Mouse (Mus musculus): ENCODE results near the gene Ogfr. TPM values are rescaled to one million over a fixed set of nuclear protein-coding genes. Genes with fewer than 3 reads are reported as not detected.

Gene Ogfr
- total RNA-seq, 2 experiments from 2014 or later = 20.3 to 24.5 TPM

DNA sequence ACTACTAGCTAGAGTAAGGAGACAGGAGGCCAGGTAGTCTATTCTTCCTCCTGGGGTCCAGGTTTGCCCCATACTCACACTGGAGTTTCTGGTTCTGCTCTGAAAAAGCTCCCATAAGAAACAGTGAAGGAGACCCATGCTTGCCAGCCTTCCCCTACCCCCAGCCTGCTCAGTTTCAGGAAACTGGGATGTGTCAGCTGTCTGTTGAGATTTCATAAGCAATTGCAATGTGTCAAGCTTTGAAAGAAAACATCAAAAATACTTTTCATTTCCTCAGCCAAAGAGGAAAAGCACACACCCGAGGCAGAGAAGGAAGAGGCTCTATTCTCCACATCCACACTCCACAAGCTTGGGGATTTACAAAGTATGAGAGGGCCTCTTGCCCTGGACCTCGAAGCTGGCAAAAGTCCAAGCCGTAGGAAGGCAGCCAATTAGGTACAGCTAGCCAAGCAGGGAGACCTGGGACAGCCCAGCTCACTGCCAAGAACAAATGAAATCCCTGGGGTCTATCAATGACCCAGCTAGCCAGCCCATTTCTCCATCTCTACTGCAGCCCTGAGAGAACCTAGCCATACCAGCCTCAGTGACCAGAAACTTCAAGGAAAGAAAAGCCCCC is 19.9 kb upstream of the Ogfr start:
- no peak for TF ChIP-seq CTCF (IDR thresholded peaks at IDR 0.05)
- intact Hi-C loops (cut with DNase I) = loop anchor here (5.0 kb wide), 1 partner anchor 178 kb away; no protein-coding TSS in a partner anchor
- peak; percentile 76 for DNase-seq

DNA sequence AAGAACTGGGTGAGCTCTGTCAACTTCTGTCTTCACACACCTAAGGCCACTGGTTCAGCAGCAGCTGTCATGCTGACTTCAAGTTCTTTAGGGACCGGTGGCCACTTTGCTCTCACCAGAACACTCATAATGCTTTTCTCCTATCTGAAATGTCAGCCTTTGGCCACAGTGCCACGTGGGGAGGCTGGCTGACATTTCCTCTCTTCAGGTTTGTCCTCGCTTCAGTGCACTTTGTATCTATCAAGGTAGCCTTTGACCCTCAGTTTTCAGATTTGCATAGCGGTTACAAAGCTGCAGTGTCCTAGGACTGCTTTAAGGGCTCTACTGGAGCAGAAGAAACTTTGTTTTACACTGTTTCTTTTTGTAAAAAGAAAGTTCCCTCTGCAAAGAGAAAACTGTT is 12.6 kb upstream of the Ogfr start:
- no peak overlapping the region for H3K4me3 ChIP-seq
- TF ChIP-seq CTCF (IDR thresholded peaks at IDR 0.05) = no peak
- intact Hi-C loops (cut with DNase I) = loop anchor here (10.0 kb wide), 1 partner anchor 222 kb away; no protein-coding TSS in a partner anchor

More for the DNA sequence above, 19.9 kb upstream of the Ogfr start:
- Histone ChIP-seq H3K4me3 (no peak overlapping the region), H3K27ac (no peak overlapping the region)

DNA sequence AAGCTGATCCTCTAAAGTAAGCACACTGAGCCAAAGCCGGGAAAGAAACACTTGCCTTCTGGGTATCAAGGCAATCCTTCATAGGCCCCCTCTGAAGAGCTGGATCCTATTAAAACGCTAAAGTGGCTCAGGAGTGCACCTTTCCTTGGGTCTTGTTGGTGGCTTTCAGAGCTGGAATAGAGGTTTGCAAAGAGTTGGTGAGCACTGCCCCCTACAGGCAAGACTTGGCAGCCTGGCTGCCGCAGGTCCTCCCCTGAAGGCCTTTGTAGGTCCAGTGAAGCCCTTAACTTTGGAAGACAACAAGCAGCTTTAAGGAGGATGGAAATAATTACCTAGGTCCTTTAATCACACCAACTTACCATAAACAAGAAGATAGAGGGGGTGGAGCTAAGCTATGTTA is 10.4 kb upstream of the Ogfr start:
- peak; percentile 95 for TF ChIP-seq CTCF (IDR thresholded peaks at IDR 0.05)
- H3K4me3 ChIP-seq = no peak overlapping the region
- H3K27ac ChIP-seq = no peak overlapping the region
- intact Hi-C loops (cut with DNase I) = loop anchor here (1.0 to 10.0 kb wide), 3 partner anchors 12 to 224 kb away; no protein-coding TSS in a partner anchor
- peak; percentile 77 for DNase-seq

More for the DNA sequence above, 12.6 kb upstream of the Ogfr start:
- no peak for DNase-seq
- no peak overlapping the region for H3K27ac ChIP-seq

DNA sequence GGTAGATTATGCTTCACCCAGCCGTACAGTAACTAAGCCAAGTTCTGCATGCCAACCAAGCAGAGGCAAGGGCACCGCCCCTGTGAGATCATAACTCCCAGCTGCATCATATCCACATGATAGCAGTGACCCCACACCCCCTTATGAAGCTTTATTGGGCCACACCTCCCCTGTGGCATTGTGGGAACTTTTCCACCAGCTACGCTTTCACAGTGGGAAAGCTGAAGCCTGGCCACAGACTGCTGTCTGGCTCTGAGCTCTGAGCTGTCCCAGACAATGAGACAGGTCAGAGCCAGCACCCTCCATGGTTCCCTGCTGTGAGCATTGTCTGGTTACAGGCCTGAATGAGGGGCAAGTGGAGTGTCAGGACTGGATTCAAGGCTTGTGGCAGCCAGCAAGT is 8.0 kb upstream of the Ogfr start, which contains the start of gene Mrgbp:
TSS of gene Mrgbp (plus strand) at position 303 of the 400 bp plus-strand sequence.
- no peak for DNase-seq
- TF ChIP-seq CTCF (IDR thresholded peaks at IDR 0.05) = no peak
- peak within 1 kb of the TSS; percentile 98; the same call in 1 of the 2 replicates for H3K27ac ChIP-seq
- intact Hi-C loops (cut with DNase I) = loop anchor here (5.0 to 10.0 kb wide), 2 partner anchors 166 to 306 kb away; partner anchors contain the start of gene Cables2
- H3K4me3 ChIP-seq = no peak within 1 kb of the TSS

DNA sequence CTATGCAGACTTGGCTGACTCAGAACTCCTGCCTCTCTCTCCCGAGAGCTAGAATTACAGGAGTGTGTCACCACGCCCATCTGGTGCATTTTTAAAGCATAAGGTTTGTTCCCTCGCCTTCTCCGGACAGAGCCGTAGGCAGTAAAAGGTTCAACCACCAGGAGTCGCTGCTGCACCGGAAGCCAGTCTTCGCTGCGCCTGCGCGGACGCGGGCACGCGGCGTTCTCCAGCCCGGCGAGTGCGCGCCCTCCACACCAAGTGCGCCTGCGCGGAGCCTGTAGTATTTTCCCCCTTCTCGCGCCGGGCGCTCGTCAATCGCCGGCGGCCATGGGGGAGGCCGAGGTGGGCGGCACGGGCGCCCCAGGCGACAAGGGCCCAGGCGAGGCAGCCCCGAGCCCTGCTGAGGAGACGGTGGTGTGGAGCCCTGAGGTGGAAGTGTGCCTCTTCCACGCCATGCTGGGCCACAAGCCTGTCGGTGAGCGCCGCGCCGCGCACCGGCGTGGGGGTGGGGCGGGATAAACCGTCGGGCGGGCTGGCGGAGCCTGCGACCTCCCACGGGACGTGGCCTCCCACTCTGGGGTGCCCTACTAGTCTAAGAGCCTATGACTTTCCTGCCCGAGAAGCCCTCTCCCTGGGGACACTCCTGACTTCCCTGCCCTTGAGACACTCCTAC is 6.4 kb upstream of the Ogfr start:
- DNase-seq = peak; percentile 98
- TF ChIP-seq CTCF (IDR thresholded peaks at IDR 0.05) = no peak; the same call in 1 of the 2 replicates
- Histone ChIP-seq H3K27ac (peak overlapping the region; percentile 98), H3K4me3 (peak overlapping the region; percentile 85)
- intact Hi-C loops (cut with DNase I) = loop anchor here (5.0 to 10.0 kb wide), 2 partner anchors 165 to 308 kb away; partner anchors contain the start of gene Cables2

DNA sequence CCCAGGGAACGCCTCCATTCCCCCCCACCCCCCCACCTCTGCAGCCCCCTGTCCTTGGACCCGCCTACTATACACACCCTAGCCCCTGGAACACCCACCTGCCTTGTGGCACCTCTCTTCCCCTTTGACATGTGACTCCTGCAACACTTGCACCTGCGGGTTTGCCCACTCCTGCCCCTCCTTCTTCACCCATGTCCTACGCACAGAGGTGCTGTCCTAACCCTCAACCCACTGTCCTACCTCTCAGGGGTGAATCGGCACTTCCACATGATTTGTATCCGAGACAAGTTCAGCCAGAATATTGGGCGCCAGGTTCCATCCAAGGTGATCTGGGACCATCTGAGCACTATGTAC is 5.9 kb upstream of the Ogfr start:
- Histone ChIP-seq H3K4me3 (peak overlapping the region; percentile 85), H3K27ac (peak overlapping the region; percentile 98)
- intact Hi-C loops (cut with DNase I) = loop anchor here (5.0 to 10.0 kb wide), 2 partner anchors 164 to 308 kb away; partner anchors contain the start of gene Cables2
- no peak for TF ChIP-seq CTCF (IDR thresholded peaks at IDR 0.05)
- no peak for DNase-seq

DNA sequence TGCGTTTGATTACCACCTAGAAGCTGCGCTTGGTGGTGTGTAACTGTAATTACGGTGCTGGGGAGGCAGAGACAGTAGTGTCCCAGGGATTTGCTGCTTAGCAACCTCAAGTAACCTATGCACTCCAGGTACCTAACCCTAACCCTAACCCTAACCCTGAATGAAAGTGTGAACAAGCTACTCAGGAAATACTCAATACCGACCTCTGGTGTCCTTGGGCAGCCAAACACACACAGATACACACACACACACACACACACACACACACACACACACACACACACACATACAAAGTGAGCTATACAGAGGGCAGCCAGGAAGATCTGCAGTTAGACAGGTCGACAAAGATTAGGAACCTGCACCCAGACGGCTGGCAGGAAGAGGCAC is 316 bp upstream of the Ogfr start:
- DNase-seq = no peak
- intact Hi-C loops (cut with DNase I) = loop anchor here (10.0 kb wide), 1 partner anchor 314 kb away; the partner anchor contains the start of gene Cables2
- H3K27ac ChIP-seq = peak overlapping the region; percentile 95
- peak overlapping the region; percentile 97 for H3K4me3 ChIP-seq
- no peak for TF ChIP-seq CTCF (IDR thresholded peaks at IDR 0.05)

DNA sequence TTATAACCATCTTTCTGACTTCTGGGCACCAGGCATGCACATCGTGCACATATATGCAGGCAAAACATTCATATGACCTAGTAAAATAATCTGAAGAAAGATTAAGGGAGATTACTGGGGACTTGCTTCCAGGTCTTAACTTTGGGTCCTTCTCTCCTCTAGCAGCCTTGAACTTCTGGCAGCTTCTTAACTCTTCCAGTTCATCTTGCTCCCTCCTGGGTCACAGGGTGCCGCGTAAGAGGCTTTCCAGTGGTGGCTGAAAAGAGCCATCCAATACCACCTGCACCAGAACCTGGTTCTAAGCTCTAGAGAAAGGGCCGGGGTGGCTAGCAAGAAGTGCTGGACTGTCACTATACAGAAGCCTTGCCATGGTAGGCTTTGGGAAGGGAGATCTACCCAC is 8.4 kb downstream of the Ogfr start, which contains the start of gene Col9a3:
TSS of gene Col9a3 (plus strand) at position 301 of the 400 bp plus-strand sequence.
- no peak for DNase-seq
- H3K4me3 ChIP-seq = no peak within 1 kb of the TSS; the same call in 1 of the 2 replicates
- intact Hi-C loops (cut with DNase I) = no loop called here
- H3K27ac ChIP-seq = no peak within 1 kb of the TSS
- TF ChIP-seq CTCF (IDR thresholded peaks at IDR 0.05) = no peak

DNA sequence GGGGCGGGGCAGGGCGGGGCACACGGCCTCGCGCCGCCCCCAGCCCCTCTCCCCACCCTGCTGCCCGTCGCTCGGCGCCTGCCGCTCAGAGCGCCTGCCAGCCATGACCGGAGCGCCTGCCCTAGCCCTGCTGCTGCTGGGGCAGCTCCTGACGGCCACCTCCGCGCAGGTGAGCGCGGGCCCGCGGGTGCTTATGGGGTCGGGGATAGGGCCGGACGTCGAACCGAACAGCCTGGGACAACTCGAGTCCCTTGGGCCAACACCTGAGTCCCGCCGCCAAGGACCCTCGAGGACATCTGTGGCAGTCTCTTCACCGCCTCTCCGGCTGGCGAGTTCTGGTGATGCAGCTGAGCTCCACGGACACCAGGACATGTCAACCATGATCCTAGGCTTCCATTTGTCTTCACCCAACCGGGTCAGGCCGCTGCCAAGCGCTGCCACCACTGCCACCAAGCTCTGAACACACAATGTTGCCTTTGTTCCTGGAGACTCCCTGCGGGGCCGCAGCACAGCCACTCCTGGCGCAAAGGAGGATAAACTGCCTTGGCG is 9.2 kb downstream of the Ogfr start:
- H3K27ac ChIP-seq = no peak overlapping the region

DNA sequence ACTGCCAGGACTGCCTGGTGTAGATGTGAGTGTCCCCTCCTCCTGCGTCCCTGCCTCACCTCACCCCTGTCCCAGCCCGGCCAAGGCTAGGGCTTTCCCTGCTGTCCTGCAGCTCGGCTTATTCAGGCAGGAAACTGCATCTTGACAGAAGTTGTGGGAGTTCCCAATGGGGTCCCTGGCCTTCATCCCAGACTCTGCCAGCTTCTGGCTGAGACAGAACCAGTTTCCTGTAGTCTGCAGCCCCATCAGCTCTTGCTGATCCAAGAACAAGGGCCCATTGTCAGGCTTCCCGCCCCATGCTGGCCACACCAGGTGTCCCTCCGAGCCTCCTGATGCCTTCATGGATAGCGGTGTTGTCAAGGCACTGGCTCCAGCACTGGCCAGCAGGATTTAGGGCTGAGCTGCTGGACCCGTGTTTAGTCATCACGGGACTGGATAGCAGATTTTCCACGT is 11.6 kb downstream of the Ogfr start:
- Histone ChIP-seq H3K4me3 (no peak overlapping the region), H3K27ac (no peak overlapping the region)
- DNase-seq = peak; percentile 11
- intact Hi-C loops (cut with DNase I) = no loop called here
- TF ChIP-seq CTCF (IDR thresholded peaks at IDR 0.05) = no peak

More for the DNA sequence above, 9.2 kb downstream of the Ogfr start:
- TF ChIP-seq CTCF (IDR thresholded peaks at IDR 0.05) = no peak
- H3K4me3 ChIP-seq = no peak overlapping the region; the same call in 1 of the 2 replicates
- no peak for DNase-seq
- intact Hi-C loops (cut with DNase I) = no loop called here

DNA sequence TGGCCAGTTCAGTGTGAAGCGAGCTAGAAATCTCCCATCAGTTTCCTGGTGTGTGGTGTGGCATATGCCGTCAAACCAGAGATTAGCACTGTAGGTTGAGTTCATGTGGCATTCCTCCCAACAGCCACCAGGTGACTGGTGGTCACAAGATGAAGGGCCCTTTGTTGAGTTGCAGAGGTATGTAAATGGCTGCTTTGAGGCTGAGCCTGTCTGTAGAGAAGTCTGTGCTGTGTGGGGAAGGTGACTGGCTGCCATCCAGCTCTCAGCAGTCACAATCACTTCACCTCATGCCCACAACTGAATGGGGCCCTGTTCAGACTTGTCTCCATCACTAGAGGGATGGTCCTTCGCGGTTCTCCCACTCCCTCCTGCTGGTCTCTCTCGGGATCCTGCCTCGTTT is 15.7 kb downstream of the Ogfr start:
- Histone ChIP-seq H3K4me3 (no peak overlapping the region), H3K27ac (no peak overlapping the region)
- no peak for TF ChIP-seq CTCF (IDR thresholded peaks at IDR 0.05)
- DNase-seq = no peak
- intact Hi-C loops (cut with DNase I) = no loop called here

DNA sequence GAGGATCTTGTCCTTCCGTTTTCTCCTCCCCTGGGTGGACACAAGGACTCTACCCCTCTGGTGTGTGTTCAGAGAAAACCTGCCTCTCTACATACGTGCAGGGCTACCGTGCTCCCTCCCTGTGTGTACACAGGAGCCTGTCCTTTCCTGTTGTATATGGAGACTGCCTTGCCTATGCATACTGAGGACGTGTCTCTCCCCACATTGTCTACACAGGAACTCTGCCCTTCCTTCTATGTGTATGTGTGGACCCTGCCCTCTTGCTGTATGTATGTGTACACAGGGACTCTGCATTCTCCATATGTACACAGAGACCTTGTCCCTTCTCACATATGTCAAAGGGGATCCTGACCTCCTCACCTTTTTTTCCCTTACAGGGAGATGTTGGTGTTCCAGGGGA is 21.2 kb downstream of the Ogfr start:
- no peak for DNase-seq
- intact Hi-C loops (cut with DNase I) = no loop called here
- TF ChIP-seq CTCF (IDR thresholded peaks at IDR 0.05) = no peak
- no peak overlapping the region for H3K4me3 ChIP-seq
- H3K27ac ChIP-seq = no peak overlapping the region

DNA sequence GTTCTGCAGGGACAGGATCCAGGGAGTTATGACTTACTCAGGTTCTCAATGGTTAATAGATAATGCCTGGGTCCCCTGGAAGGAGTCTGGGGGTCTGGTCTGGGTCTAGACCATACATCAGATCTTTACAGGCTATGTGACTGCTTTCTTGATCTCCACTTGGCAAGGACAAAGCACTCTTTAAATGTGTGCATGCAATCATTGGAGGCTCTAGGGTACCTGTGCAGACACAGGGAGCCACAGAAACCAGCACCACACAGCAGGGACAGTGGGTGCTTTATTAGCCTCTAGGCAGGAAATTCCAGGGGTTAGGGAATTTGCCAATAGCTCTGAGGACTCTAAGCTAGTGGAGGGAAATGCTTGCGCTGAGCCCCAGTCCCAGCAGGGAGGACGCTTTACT is 22.8 kb downstream of the Ogfr start:
- intact Hi-C loops (cut with DNase I) = no loop called here
- Histone ChIP-seq H3K27ac (no peak overlapping the region), H3K4me3 (no peak overlapping the region)
- no peak for DNase-seq
- no peak for TF ChIP-seq CTCF (IDR thresholded peaks at IDR 0.05)

All from gastrocnemius, adult 2 months (tissue).